Mouse (Mus musculus) monocyte, adult 2 months (primary cell): ENCODE results near the gene Wasf2.
A peak's percentile ranks its signal among the peaks of the same experiment; 100 is the strongest.

Experiments
- DNase-seq, 2 experiments: peaks; one replicate each; pipeline ENCODE4 v3.0.0; 2022; ENCODE audit warnings: low spot score in 2 of 2, low read depth in 1 of 2

Wasf2 gene

GRCm38 (mm10) chr4:133129931-133130889 is at the start of gene Wasf2:
Wasf2 (plus strand) TSS chr4:133130505.
- peak; percentile 78 to 79 for DNase-seq

GRCm38 (mm10) chr4:133080862-133081261 is 49.4 kb upstream of the Wasf2 start:
- no peak for DNase-seq

- no peak for DNase-seq
Observed at GRCm38 (mm10) chr4:133082216-133082773, 48.0 kb upstream of the Wasf2 start.

- DNase-seq = no peak
Observed at GRCm38 (mm10) chr4:133083991-133084861, 46.1 kb upstream of the Wasf2 start.

- no peak for DNase-seq
Observed at GRCm38 (mm10) chr4:133085011-133085782, 45.1 kb upstream of the Wasf2 start.

GRCm38 (mm10) chr4:133085783-133086342 is 44.4 kb upstream of the Wasf2 start:
- DNase-seq = no peak

- no peak for DNase-seq
Observed at GRCm38 (mm10) chr4:133087177-133087714, 43.1 kb upstream of the Wasf2 start.

- DNase-seq = no peak
Observed at GRCm38 (mm10) chr4:133087835-133088234, 42.5 kb upstream of the Wasf2 start.

GRCm38 (mm10) chr4:133089319-133089718 is 41.0 kb upstream of the Wasf2 start:
- no peak for DNase-seq

GRCm38 (mm10) chr4:133089802-133090201 is 40.5 kb upstream of the Wasf2 start:
- DNase-seq = no peak

- DNase-seq = no peak
Observed at GRCm38 (mm10) chr4:133090276-133090719, 40.0 kb upstream of the Wasf2 start.

- no peak for DNase-seq
Observed at GRCm38 (mm10) chr4:133090720-133091458, 39.4 kb upstream of the Wasf2 start.

- no peak for DNase-seq
Observed at GRCm38 (mm10) chr4:133091459-133091785, 38.9 kb upstream of the Wasf2 start.

GRCm38 (mm10) chr4:133092453-133092901 is 37.8 kb upstream of the Wasf2 start:
- no peak for DNase-seq

- no peak for DNase-seq
Observed at GRCm38 (mm10) chr4:133093056-133093455, 37.2 kb upstream of the Wasf2 start.

GRCm38 (mm10) chr4:133093481-133094033 is 36.7 kb upstream of the Wasf2 start:
- DNase-seq = no peak

- DNase-seq = no peak
Observed at GRCm38 (mm10) chr4:133094255-133094654, 36.0 kb upstream of the Wasf2 start.

GRCm38 (mm10) chr4:133094936-133095733 is 35.2 kb upstream of the Wasf2 start:
- DNase-seq = no peak
